Mouse (Mus musculus) hindbrain, embryonic 12.5 days (tissue): ENCODE measurements around the gene Pabpn1. TPM values are rescaled to one million over a fixed set of nuclear protein-coding genes. Genes with fewer than 3 reads are reported as not detected.
A peak's percentile ranks its signal among the peaks of the same experiment; 100 is the strongest.

Source experiments
- ATAC-seq: fragments of 200-750 bp; cut with Nextera tagmentation; 2 replicates; pipeline ENCODE4 v1.8.0; 2017; ENCODE audit warnings: moderate TSS enrichment; ENCODE audit not compliant: low FRiP score
- H3K27ac ChIP-seq: fragments of 300-500 bp; sonication (generic); 2 replicates; pipeline ENCODE4 v1.5.1; 2016; ENCODE audit warnings: mild to moderate bottlenecking
- H3K27me3 ChIP-seq: fragments of 300-500 bp; sonication (generic); 2 replicates; pipeline ENCODE4 v1.6.1; 2016; ENCODE audit warnings: mild to moderate bottlenecking
- H3K36me3 ChIP-seq: fragments of 300-500 bp; sonication (generic); 2 replicates; pipeline ENCODE4 v1.6.1; 2016; ENCODE audit warnings: mild to moderate bottlenecking
- H3K4me1 ChIP-seq: fragments of 300-500 bp; sonication (generic); 2 replicates; pipeline ENCODE4 v1.6.1; 2016
- H3K4me2 ChIP-seq: fragments of 300-500 bp; sonication (generic); replicated peaks from 2 replicates; pipeline ENCODE4 v1.6.1; 2016; ENCODE audit warnings: mild to moderate bottlenecking
- H3K4me3 ChIP-seq: fragments of 300-500 bp; sonication (generic); 2 replicates; pipeline ENCODE4 v1.5.1; 2016; ENCODE audit warnings: mild to moderate bottlenecking
- H3K9ac ChIP-seq: fragments of 300-500 bp; sonication (generic); 2 replicates; pipeline ENCODE4 v1.6.1; 2016; ENCODE audit warnings: mild to moderate bottlenecking, moderate library complexity
- H3K9me3 ChIP-seq: fragments of 300-500 bp; sonication (generic); replicated peaks from 2 replicates; pipeline ENCODE4 v1.6.1; 2016; ENCODE audit warnings: mild to moderate bottlenecking
- WGBS: fragments of 180-500 bp; shearing (Covaris S2); methylation state at CpG from one replicate; pipeline ENCODE4 v1.1.7; 2016; 5-methylcytosine and 5-hydroxymethylcytosine counted together
- polyA plus RNA-seq: library from polyadenylated mRNA; unstranded; fragments of >200 nt; fragmentation: Nextera tagmentation; extraction: Ambion mirVana; gene quantifications from 2 replicates; pipeline ENCODE4 v1.2.1, GENCODE M21; 2016

Gene Pabpn1
- polyA plus RNA-seq = 200 and 201 TPM in 2 replicates

DNA sequence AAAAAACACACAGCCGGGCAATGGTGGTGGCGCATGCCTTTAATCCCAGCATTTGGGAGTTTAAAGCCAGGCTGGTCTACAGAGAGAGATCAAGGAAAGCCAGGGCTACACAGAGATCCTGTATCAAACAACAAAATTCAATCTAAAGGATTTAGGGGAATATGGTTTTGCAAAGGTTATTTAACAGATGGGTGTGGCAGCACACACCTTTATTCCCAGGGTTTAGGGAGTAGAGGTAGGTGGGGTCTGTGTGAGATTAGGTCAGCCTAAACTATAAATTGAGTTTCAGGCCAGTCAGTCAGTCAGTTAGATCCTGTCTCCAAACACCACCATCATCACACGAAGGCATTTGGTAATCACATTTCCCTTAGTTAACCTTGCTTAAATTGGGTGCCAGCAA, at the start of gene Pabpn1:
TSS of gene Pabpn1 (plus strand) at position 301 of the 400 bp plus-strand sequence.
- Histone ChIP-seq H3K9me3 (no peaks in the 10 kb centered on the region), H3K4me2 (peak within 1 kb of the TSS; percentile 45), H3K9ac (no peak within 1 kb of the TSS), H3K4me1 (peaks cover 23% of the 10 kb centered on the region), H3K27me3 (no peaks in the 10 kb centered on the region), H3K27ac (peak within 1 kb of the TSS; percentile 81), H3K36me3 (peaks cover 17% of the 10 kb centered on the region), H3K4me3 (peak within 1 kb of the TSS; percentile 80)
- ATAC-seq = no peak
- WGBS = 96% methylated on average over 3 of the region's 3 CpGs

DNA sequence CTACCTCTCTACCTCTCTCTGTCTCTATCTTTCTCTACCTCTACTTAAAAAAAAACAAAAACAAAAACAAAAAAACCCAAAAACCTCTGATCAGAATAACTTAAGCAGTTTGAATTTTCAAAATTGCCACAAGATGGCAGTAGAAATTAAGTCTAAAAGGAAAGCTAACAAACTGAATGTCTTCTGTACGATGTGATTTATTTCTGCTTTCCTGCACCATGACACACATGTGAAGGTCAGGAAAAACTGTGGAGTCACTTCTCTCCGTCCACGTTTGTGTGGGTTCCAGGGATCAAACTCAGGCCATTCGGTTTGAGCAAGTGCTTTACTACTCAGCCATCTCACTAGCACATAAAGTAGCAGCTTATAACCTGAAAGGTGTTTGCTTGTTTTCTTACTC, 48.8 kb upstream of the Pabpn1 start:
- H3K9me3 ChIP-seq = no peaks in the 10 kb centered on the region
- no peak overlapping the region for H3K27ac ChIP-seq
- H3K4me2 ChIP-seq = no peak overlapping the region
- no peak for ATAC-seq
- no peak overlapping the region for H3K4me3 ChIP-seq
- no peaks in the 10 kb centered on the region for H3K4me1 ChIP-seq
- no peaks in the 10 kb centered on the region for H3K27me3 ChIP-seq
- no peak overlapping the region for H3K9ac ChIP-seq
- WGBS = 2% methylated on average over 4 of the region's 4 CpGs
- no peaks in the 10 kb centered on the region for H3K36me3 ChIP-seq

DNA sequence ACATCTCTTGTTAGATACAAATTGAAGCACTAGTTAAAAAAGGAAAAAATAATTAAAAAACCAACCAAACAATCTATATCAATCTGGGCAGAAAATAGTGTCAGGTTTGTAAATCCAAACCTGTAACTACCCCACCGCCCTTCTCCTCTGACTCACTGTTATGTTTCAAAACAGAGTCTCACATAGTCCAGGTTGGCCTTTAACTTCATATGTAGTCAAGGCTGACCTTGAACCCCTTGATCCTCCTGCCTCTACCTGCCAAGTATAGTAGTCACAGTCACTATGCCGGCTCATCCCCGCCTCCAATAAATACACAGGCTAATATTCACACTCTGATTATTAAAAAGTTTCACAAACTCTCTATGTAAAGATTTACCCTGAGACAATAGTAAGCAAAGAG, 36.6 kb upstream of the Pabpn1 start:
- no peak overlapping the region for H3K4me2 ChIP-seq
- no peaks in the 10 kb centered on the region for H3K27me3 ChIP-seq
- H3K9ac ChIP-seq = no peak overlapping the region
- no peaks in the 10 kb centered on the region for H3K4me1 ChIP-seq
- H3K36me3 ChIP-seq = peaks cover 32% of the 10 kb centered on the region
- H3K4me3 ChIP-seq = no peak overlapping the region
- WGBS = 90% methylated on average over 3 of the region's 3 CpGs
- H3K27ac ChIP-seq = no peak overlapping the region
- no peak for ATAC-seq
- no peaks in the 10 kb centered on the region for H3K9me3 ChIP-seq

DNA sequence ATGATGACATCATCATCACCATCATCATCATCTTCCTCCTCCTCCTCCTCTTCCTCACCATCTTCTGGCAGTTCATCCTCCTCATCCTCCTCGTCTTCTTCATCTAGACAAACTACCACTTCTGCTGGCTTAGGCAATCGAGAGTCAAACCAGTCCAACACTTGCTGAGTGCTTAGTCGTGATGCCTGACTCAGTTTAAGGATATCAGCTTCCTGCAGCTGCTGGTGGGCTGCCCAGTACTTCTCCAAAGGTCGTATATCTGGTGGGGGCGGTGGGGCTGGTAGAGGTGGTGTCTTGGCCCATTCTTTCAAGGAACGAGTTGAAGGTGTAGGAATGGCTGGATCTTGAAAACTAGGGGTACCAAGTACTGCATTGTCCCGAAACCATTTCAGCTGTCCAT, 35.6 kb upstream of the Pabpn1 start:
- no peak overlapping the region for H3K4me2 ChIP-seq
- ATAC-seq = no peak
- H3K9me3 ChIP-seq = no peaks in the 10 kb centered on the region
- H3K9ac ChIP-seq = no peak overlapping the region
- no peak overlapping the region for H3K27ac ChIP-seq
- no peaks in the 10 kb centered on the region for H3K27me3 ChIP-seq
- peaks cover 32% of the 10 kb centered on the region for H3K36me3 ChIP-seq
- WGBS = 91% methylated on average over 7 of the region's 7 CpGs
- H3K4me3 ChIP-seq = no peak overlapping the region
- H3K4me1 ChIP-seq = no peaks in the 10 kb centered on the region

DNA sequence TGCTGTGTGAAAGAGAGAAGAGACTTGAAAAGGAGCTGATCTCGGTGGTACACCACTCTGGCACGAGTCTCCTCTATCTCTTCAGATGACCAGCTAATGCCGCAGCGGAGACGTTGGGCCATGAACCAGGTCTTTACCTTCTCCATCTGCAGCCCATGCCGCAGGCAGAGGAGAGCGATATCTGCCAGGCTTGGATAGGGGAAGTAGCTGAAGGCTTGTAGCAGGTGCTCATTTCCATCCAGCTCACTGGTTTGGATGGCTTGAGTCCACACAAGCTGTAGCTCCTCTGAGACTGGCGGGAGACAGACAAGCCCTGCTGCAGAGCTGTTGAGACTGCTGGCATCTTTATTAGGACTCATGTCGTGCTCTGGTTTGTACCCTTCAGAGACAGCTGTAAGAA, 34.4 kb upstream of the Pabpn1 start:
- peaks cover 32% of the 10 kb centered on the region for H3K36me3 ChIP-seq
- H3K27me3 ChIP-seq = no peaks in the 10 kb centered on the region
- 94% methylated on average over 9 of the region's 9 CpGs for WGBS
- H3K9me3 ChIP-seq = no peaks in the 10 kb centered on the region
- 0 out of 2 replicates have a peak overlapping the region, but pooled peaks have one; percentile 13 for H3K9ac ChIP-seq
- H3K4me3 ChIP-seq = no peak overlapping the region
- ATAC-seq = no peak
- no peak overlapping the region for H3K27ac ChIP-seq
- no peaks in the 10 kb centered on the region for H3K4me1 ChIP-seq
- no peak overlapping the region for H3K4me2 ChIP-seq

DNA sequence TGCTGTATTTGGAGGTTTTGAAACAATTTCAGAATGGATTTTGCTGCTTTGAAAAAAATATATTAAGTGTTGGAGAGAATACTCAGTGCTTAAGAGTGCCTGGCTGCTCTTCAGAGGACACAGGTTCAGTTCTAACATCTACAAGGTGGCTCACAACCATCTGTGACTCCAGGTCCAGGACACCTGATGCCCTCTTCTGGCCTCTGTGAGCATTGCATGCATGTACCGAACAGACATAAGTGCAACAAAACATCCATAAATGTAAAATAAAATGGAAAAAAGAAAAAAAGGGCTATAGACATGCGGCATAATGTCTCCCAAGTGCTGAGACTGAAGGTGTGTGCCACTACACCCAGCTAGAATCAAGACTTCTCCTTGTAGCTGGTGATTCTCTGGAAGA, 31.8 kb upstream of the Pabpn1 start:
- Histone ChIP-seq H3K4me3 (no peak overlapping the region), H3K9ac (no peak overlapping the region), H3K4me2 (no peak overlapping the region), H3K27me3 (no peaks in the 10 kb centered on the region), H3K4me1 (peaks cover 4% of the 10 kb centered on the region), H3K9me3 (no peaks in the 10 kb centered on the region), H3K36me3 (peaks cover 23% of the 10 kb centered on the region), H3K27ac (no peak overlapping the region)
- no peak for ATAC-seq
- 28% methylated on average over 2 of the region's 2 CpGs for WGBS

DNA sequence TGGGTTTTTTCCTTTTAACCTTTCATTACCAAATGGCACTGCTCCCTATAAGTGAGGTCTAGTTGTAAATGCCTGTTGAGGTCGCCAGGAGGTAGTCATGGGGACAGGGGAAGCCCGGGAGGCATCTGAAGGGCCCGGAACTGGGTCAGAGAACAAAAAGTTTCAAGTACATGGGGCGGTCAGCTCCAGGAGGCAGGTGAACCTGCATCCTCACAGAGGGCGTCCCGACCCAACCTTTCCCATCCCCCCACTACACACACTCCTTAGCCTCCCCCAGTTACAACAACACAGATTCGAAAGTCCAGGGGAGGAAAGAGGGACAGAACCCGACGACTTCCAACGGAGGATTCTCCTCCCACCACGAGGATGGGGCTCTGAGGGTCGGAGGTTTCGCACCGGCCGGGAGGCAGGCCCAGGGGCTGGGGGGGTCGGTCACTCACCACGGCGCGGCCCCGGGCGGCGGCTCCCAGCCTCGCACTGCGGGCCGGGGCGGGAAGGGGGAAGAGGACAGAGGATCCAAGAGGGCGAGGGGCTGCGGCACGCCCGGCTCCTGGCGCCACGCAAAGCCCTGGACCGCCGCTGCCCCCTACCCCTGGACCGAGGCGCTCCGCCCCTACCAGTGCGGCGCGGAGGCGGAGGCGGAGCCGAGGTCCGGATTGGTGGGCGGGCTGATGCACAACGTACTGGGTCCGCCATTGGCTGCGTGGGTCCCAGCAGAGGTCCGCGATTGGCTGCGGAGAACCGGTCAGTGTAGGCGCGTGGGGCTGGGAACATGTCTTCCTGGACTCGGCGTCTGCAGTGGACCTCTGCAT, 28.6 kb upstream of the Pabpn1 start:
- under 1% methylated on average over 55 of the region's 56 CpGs for WGBS
- Histone ChIP-seq H3K27me3 (no peaks in the 10 kb centered on the region), H3K9ac (peak overlapping the region; percentile 94), H3K9me3 (no peaks in the 10 kb centered on the region), H3K36me3 (no peaks in the 10 kb centered on the region), H3K27ac (peak overlapping the region; percentile 75), H3K4me1 (peaks cover 4% of the 10 kb centered on the region), H3K4me3 (peak overlapping the region; percentile 94), H3K4me2 (peak overlapping the region; percentile 70)
- peak; percentile 100 for ATAC-seq

DNA sequence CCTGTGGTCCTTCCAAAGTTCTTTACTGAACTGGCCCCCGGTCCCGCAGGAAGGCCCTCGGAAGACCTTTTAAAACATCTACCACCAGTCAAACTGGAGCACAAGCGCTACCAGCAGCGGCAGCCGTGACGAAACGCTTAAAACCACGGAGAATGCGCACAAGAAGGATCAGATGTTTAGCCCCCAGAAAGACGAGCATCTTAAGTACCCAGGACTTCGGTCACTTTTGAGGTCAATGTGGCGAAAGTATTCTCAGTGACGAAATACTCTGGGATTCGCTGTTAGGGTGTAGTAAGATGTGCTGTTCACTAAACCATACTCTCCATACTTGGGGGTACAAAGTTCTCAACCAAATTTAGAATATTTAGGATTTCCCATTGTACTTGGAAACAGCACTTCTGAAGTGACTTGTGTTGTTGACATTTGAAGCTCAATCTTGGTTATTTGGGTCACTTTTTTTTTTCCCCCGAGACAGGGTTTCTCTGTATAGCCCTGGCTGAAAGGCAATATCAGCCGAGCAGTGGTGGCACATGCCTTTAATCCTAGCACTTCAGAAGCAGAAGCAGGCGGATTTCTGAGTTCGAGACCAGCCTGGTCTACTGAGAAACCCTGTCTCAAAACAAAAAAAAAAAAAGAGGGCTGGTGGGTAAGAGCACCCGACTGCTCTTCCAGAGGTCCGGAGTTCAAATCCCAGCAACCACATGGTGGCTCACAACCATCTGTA, 27.8 kb upstream of the Pabpn1 start:
- H3K9ac ChIP-seq = peak overlapping the region; percentile 94
- 18% methylated on average over 21 of the region's 21 CpGs for WGBS
- no peaks in the 10 kb centered on the region for H3K36me3 ChIP-seq
- H3K27me3 ChIP-seq = no peaks in the 10 kb centered on the region
- ATAC-seq = 0 out of 2 replicates have a peak, but pooled peaks have one; percentile 8
- H3K4me2 ChIP-seq = peak overlapping the region; percentile 70
- H3K4me3 ChIP-seq = peak overlapping the region; percentile 94
- peak overlapping the region; percentile 75 for H3K27ac ChIP-seq
- H3K9me3 ChIP-seq = no peaks in the 10 kb centered on the region
- H3K4me1 ChIP-seq = peaks cover 4% of the 10 kb centered on the region

DNA sequence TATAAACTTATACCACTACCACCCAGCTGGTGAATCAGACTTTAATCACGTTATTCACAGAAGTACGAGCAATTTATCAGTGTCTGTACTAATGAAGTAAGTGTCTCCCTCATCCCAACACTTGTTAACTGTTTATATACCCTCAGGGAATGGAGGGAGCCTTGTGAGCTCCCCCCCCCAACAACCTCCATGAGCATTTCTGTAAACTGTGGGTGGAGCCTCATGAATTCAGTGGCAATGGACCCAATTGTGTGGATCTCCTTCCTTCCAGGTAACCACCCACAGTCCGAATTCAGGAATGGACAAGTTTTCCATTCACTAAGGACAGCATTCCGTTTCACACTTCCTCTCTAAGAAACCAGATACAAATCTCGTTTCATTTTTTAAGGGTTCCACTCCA, 26.7 kb upstream of the Pabpn1 start:
- H3K4me3 ChIP-seq = no peak overlapping the region
- ATAC-seq = no peak
- H3K27ac ChIP-seq = no peak overlapping the region
- no peaks in the 10 kb centered on the region for H3K36me3 ChIP-seq
- peaks cover 4% of the 10 kb centered on the region for H3K4me1 ChIP-seq
- no peak overlapping the region for H3K9ac ChIP-seq
- no peak overlapping the region for H3K4me2 ChIP-seq
- H3K9me3 ChIP-seq = no peaks in the 10 kb centered on the region
- no peaks in the 10 kb centered on the region for H3K27me3 ChIP-seq
- 85% methylated on average over 5 of the region's 5 CpGs for WGBS

DNA sequence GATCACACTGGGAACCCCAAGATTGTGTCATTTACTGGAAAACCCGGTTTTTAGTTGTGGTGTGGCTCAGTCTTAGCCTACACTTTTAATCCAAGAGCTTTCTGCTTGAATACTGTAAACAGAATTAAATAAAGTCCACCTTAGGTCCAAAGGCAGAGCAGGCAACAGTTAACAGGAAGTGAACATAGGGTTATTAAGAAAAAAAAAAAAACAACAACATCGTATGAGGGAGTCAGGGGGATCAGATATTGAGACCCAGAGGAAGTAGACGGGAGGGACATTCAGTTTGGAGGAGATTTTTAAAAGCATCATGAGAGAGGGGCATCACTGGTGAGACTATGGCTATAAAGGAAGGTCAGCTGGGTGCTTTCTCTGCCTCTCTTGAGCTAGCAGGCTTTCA, 26.0 kb upstream of the Pabpn1 start:
- Histone ChIP-seq H3K4me2 (no peak overlapping the region), H3K4me3 (no peak overlapping the region), H3K9me3 (no peaks in the 10 kb centered on the region), H3K4me1 (peaks cover 4% of the 10 kb centered on the region), H3K27ac (no peak overlapping the region), H3K36me3 (no peaks in the 10 kb centered on the region), H3K27me3 (no peaks in the 10 kb centered on the region), H3K9ac (no peak overlapping the region)
- 71% methylated on average over 3 of the region's 3 CpGs for WGBS
- ATAC-seq = no peak

DNA sequence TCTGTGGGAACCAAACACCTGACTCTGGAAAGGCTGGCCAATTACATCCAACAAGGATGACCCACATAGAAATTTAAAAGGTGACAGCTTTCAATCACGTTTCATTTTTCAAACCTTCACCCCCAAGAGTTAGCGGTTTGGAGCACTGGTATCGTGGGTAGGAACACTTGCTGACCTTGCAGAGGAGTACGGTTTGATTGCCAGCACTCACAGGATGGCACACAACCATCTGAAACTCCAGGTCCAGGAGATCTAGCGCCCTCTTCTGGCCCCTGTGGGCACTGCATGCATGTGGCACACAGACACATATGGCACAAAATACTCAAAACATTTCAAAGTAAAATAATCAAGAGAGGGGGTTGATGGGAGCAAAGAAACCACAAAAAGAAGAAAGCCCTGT, 25.4 kb upstream of the Pabpn1 start:
- Histone ChIP-seq H3K4me1 (peaks cover 4% of the 10 kb centered on the region), H3K4me3 (no peak overlapping the region), H3K4me2 (no peak overlapping the region), H3K27me3 (no peaks in the 10 kb centered on the region), H3K27ac (no peak overlapping the region), H3K9ac (no peak overlapping the region), H3K9me3 (no peaks in the 10 kb centered on the region), H3K36me3 (no peaks in the 10 kb centered on the region)
- no peak for ATAC-seq
- WGBS = 48% methylated on average over 5 of the region's 5 CpGs

DNA sequence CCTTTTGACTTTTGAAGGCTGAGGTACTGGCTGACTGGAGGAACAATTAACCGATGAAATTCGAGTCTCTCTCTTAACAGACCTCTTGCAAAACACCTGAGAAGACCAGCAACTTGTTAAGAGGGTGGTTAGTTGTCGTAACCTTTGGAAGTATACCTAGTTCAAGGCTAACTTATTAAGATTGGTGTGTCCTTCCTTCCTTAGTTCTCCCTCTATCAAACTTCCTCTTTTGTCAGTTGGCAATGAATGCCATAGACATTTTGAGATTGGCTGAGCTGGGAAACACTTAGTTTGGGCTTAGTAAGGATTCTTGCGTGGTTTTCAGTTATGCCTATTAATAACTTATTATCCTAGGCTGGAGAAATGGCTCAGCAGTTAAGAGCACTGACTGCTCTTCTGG, 24.3 kb upstream of the Pabpn1 start:
- WGBS = 88% methylated on average over 4 of the region's 4 CpGs
- Histone ChIP-seq H3K4me1 (peaks cover 4% of the 10 kb centered on the region), H3K27me3 (no peaks in the 10 kb centered on the region), H3K9me3 (no peaks in the 10 kb centered on the region), H3K4me2 (no peak overlapping the region), H3K4me3 (no peak overlapping the region), H3K27ac (no peak overlapping the region), H3K9ac (no peak overlapping the region), H3K36me3 (no peaks in the 10 kb centered on the region)
- ATAC-seq = no peak
